Mouse (Mus musculus) C2C12 (cell line): Measurements from ENCODE around the gene Gdf1.

ENCODE experiments used
- CTCF ChIP-seq: IDR thresholded peaks from one replicate; pipeline ENCODE4 v1.5.1; 2011; ENCODE audit not compliant: control insufficient read depth, insufficient read depth, insufficient read length
- USF1 ChIP-seq: IDR thresholded peaks from one replicate; pipeline ENCODE4 v1.6.1; 2011; ENCODE audit warnings: low read depth, mild to moderate bottlenecking, control low read depth, moderate library complexity

DNA sequence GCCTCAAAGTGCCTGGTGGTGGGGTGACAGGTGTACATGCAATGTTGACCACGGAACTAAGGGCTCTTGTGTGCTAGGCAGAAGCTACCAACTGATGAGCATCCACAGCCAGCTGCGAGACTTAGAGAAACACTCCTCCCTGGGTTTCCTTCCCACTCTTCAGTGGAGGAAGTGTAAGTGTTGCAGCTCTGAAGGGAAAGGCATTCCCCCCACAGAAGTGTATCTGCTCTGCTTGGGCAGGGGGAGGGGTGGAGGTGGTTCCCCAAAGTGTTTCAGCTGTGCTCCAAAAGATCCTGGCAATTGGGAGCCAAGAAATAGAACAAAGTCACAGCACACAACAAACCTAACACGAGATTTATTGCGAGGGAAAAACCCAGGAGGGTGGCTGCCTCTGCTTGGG is 24.4 kb downstream of the Gdf1 start:
- TF ChIP-seq USF1 = no peak
- TF ChIP-seq CTCF = no peak
